Mouse (Mus musculus): ENCODE results near the gene Scarf1. TPM values are rescaled to one million over a fixed set of nuclear protein-coding genes. Genes with fewer than 3 reads are reported as not detected.

The Scarf1 gene
- polyA plus RNA-seq, 1 experiment, result 0.11 TPM

- H3K36me3 ChIP-seq (ENCODE audit: control insufficient read depth, insufficient read depth), result peaks cover 100% of the 10 kb centered on the region
- H3K27me3 ChIP-seq (ENCODE audit: control insufficient read depth, insufficient read depth, insufficient read length), result no peaks in the 10 kb centered on the region
- H3K79me2 ChIP-seq (ENCODE audit: control insufficient read depth, insufficient read depth), result no peaks in the 10 kb centered on the region
- H3ac ChIP-seq (ENCODE audit: control insufficient read depth, insufficient read length, low read depth), result no peak overlapping the region
- no peaks in the 10 kb centered on the region for H3K79me3 ChIP-seq (ENCODE audit: low read depth)
- H3K4me3 ChIP-seq (ENCODE audit: insufficient read depth, poor library complexity, severe bottlenecking), result no peak overlapping the region
- TF ChIP-seq MYOG (IDR thresholded peaks at IDR 0.05; ENCODE audit: control insufficient read depth, extremely low read depth, insufficient read length) (no peak), CEBPB (IDR thresholded peaks at IDR 0.05; ENCODE audit: low read depth) (no peak), MAX (IDR thresholded peaks at IDR 0.05) (no peak)
Observed at GRCm38 (mm10) chr11:75498126-75498525, 15.2 kb upstream of the Scarf1 start.

GRCm38 (mm10) chr11:75508162-75508561 is 5.2 kb upstream of the Scarf1 start:
- TF ChIP-seq USF1 (IDR thresholded peaks at IDR 0.05; ENCODE audit: low read depth) (no peak), FOSL1 (IDR thresholded peaks at IDR 0.05; ENCODE audit: insufficient read depth, low read length, poor library complexity, severe bottlenecking) (no peak), MAX (IDR thresholded peaks at IDR 0.05) (no peak), MYOG (IDR thresholded peaks at IDR 0.05; ENCODE audit: control insufficient read depth, extremely low read depth, insufficient read length) (no peak), CEBPB (IDR thresholded peaks at IDR 0.05; ENCODE audit: low read depth) (no peak), MYOD1 (IDR thresholded peaks at IDR 0.05; ENCODE audit: control insufficient read depth, insufficient read length, low read depth) (no peak)
- Histone ChIP-seq H3K79me3 (ENCODE audit: low read depth) (no peaks in the 10 kb centered on the region), H3K4me3 (ENCODE audit: insufficient read depth, poor library complexity, severe bottlenecking) (no peak overlapping the region), H3K36me3 (ENCODE audit: control insufficient read depth, insufficient read depth) (peaks cover 77% of the 10 kb centered on the region), H3K27me3 (ENCODE audit: control insufficient read depth, insufficient read depth, insufficient read length) (no peaks in the 10 kb centered on the region), H3ac (ENCODE audit: control insufficient read depth, insufficient read length, low read depth) (no peak overlapping the region), H3K79me2 (ENCODE audit: control insufficient read depth, insufficient read depth) (no peaks in the 10 kb centered on the region)

GRCm38 (mm10) chr11:75508904-75509303 is 4.4 kb upstream of the Scarf1 start:
- Histone ChIP-seq H3K79me3 (ENCODE audit: low read depth) (no peaks in the 10 kb centered on the region), H3K36me3 (ENCODE audit: control insufficient read depth, insufficient read depth) (peaks cover 69% of the 10 kb centered on the region), H3ac (ENCODE audit: control insufficient read depth, insufficient read length, low read depth) (no peak overlapping the region), H3K79me2 (ENCODE audit: control insufficient read depth, insufficient read depth) (no peaks in the 10 kb centered on the region), H3K27me3 (ENCODE audit: control insufficient read depth, insufficient read depth, insufficient read length) (no peaks in the 10 kb centered on the region), H3K4me3 (ENCODE audit: insufficient read depth, poor library complexity, severe bottlenecking) (no peak overlapping the region)
- TF ChIP-seq CTCF (IDR thresholded peaks at IDR 0.05; ENCODE audit: control insufficient read depth, insufficient read depth, insufficient read length), result no peak
- TF ChIP-seq MYOD1 (IDR thresholded peaks at IDR 0.05; ENCODE audit: control insufficient read depth, insufficient read length, low read depth), result peak; percentile 77
- peak; percentile 33 for TF ChIP-seq FOSL1 (IDR thresholded peaks at IDR 0.05; ENCODE audit: insufficient read depth, low read length, poor library complexity, severe bottlenecking)
- no peak for TF ChIP-seq MYOG (IDR thresholded peaks at IDR 0.05; ENCODE audit: control insufficient read depth, extremely low read depth, insufficient read length)

- Histone ChIP-seq H3K27me3 (ENCODE audit: control insufficient read depth, insufficient read depth, insufficient read length) (no peaks in the 10 kb centered on the region), H3ac (ENCODE audit: control insufficient read depth, insufficient read length, low read depth) (peak within 1 kb of the TSS; percentile 13), H3K79me3 (ENCODE audit: low read depth) (no peaks in the 10 kb centered on the region), H3K79me2 (ENCODE audit: control insufficient read depth, insufficient read depth) (no peaks in the 10 kb centered on the region), H3K4me3 (ENCODE audit: insufficient read depth, poor library complexity, severe bottlenecking) (no peak within 1 kb of the TSS), H3K36me3 (ENCODE audit: control insufficient read depth, insufficient read depth) (peaks cover 58% of the 10 kb centered on the region)
- TF ChIP-seq CTCF (IDR thresholded peaks at IDR 0.05; ENCODE audit: control insufficient read depth, insufficient read depth, insufficient read length), result peak; percentile 37
- TF ChIP-seq FOSL1 (IDR thresholded peaks at IDR 0.05; ENCODE audit: insufficient read depth, low read length, poor library complexity, severe bottlenecking), result no peak
- no peak for TF ChIP-seq USF1 (IDR thresholded peaks at IDR 0.05; ENCODE audit: low read depth)
- TF ChIP-seq MYOG (IDR thresholded peaks at IDR 0.05; ENCODE audit: control insufficient read depth, extremely low read depth, insufficient read length), result no peak
- no peak for TF ChIP-seq CEBPB (IDR thresholded peaks at IDR 0.05; ENCODE audit: low read depth)
Observed at GRCm38 (mm10) chr11:75509741-75510626, 3.4 kb upstream of the Scarf1 start, which contains the start of gene Rilp. TSS of gene Rilp (plus strand) at chr11:75510094.

GRCm38 (mm10) chr11:75510627-75510993 is 2.7 kb upstream of the Scarf1 start:
- H3ac ChIP-seq (ENCODE audit: control insufficient read depth, insufficient read length, low read depth), result peak overlapping the region; percentile 13
- H3K79me3 ChIP-seq (ENCODE audit: low read depth), result no peaks in the 10 kb centered on the region
- H3K79me2 ChIP-seq (ENCODE audit: control insufficient read depth, insufficient read depth), result no peaks in the 10 kb centered on the region
- TF ChIP-seq FOSL1 (IDR thresholded peaks at IDR 0.05; ENCODE audit: insufficient read depth, low read length, poor library complexity, severe bottlenecking) (no peak), CTCF (IDR thresholded peaks at IDR 0.05; ENCODE audit: control insufficient read depth, insufficient read depth, insufficient read length) (peak; percentile 94)
- H3K4me3 ChIP-seq (ENCODE audit: insufficient read depth, poor library complexity, severe bottlenecking), result no peak overlapping the region
- no peaks in the 10 kb centered on the region for H3K27me3 ChIP-seq (ENCODE audit: control insufficient read depth, insufficient read depth, insufficient read length)
- H3K36me3 ChIP-seq (ENCODE audit: control insufficient read depth, insufficient read depth), result peaks cover 52% of the 10 kb centered on the region

- peaks cover 46% of the 10 kb centered on the region for H3K36me3 ChIP-seq (ENCODE audit: control insufficient read depth, insufficient read depth)
- no peak overlapping the region for H3K4me3 ChIP-seq (ENCODE audit: insufficient read depth, poor library complexity, severe bottlenecking)
- H3K79me2 ChIP-seq (ENCODE audit: control insufficient read depth, insufficient read depth), result no peaks in the 10 kb centered on the region
- H3K79me3 ChIP-seq (ENCODE audit: low read depth), result no peaks in the 10 kb centered on the region
- TF ChIP-seq FOSL1 (IDR thresholded peaks at IDR 0.05; ENCODE audit: insufficient read depth, low read length, poor library complexity, severe bottlenecking) (no peak), MYOD1 (IDR thresholded peaks at IDR 0.05; ENCODE audit: control insufficient read depth, insufficient read length, low read depth) (no peak), CEBPB (IDR thresholded peaks at IDR 0.05; ENCODE audit: low read depth) (no peak), USF1 (IDR thresholded peaks at IDR 0.05; ENCODE audit: low read depth) (no peak), MYOG (IDR thresholded peaks at IDR 0.05; ENCODE audit: control insufficient read depth, extremely low read depth, insufficient read length) (no peak), MAX (IDR thresholded peaks at IDR 0.05) (no peak), CTCF (IDR thresholded peaks at IDR 0.05; ENCODE audit: control insufficient read depth, insufficient read depth, insufficient read length) (no peak)
- H3K27me3 ChIP-seq (ENCODE audit: control insufficient read depth, insufficient read depth, insufficient read length), result no peaks in the 10 kb centered on the region
- H3ac ChIP-seq (ENCODE audit: control insufficient read depth, insufficient read length, low read depth), result no peak overlapping the region
Observed at GRCm38 (mm10) chr11:75511213-75511612, 2.1 kb upstream of the Scarf1 start.
